Mouse (Mus musculus) left cerebral cortex, adult 2 months (tissue): ENCODE measurements around the gene Prdm1. TPM values are rescaled to one million over a fixed set of nuclear protein-coding genes. Genes with fewer than 3 reads are reported as not detected.

Source experiments
- DNase-seq, 2 experiments: peaks; one replicate each; pipeline ENCODE4 v3.0.0; 2021 to 2022; ENCODE audit warnings: low spot score in 2 of 2, mixed read lengths in 1 of 2; ENCODE audit errors: extremely low spot score in 1 of 2
- H3K27ac ChIP-seq: fragments of 200-600 bp; 2 replicates; pipeline ENCODE4 v1.8.1; 2022
- H3K4me3 ChIP-seq: fragments of 200-600 bp; 2 replicates; pipeline ENCODE4 v1.8.1; 2022
- CTCF ChIP-seq: fragments of 200-600 bp; IDR thresholded peaks from 2 replicates; pipeline ENCODE4 v1.8.1; 2022; ENCODE audit warnings: antibody characterized with exemption, mild to moderate bottlenecking, moderate library complexity
- intact Hi-C: fragments of 180-260 bp; cut with DNase I; formaldehyde crosslinking; loops from one replicate; pipeline ENCODE4 v1.15.1; 2025
- total RNA-seq, 2 experiments: library from RNA; stranded (reverse); gene quantifications; 2 replicates each; pipeline ENCODE4 v1.2.3; 2021

The Prdm1 gene
- total RNA-seq, 2 experiments from 2014 or later, result 0.93 to 0.94 TPM

GRCm38 (mm10) chr10:44490899-44491422 is 37.3 kb downstream of the Prdm1 start:
- DNase-seq, result no peak

GRCm38 (mm10) chr10:44487132-44487531 is 41.2 kb downstream of the Prdm1 start:
- no peak for DNase-seq
- intact Hi-C loops, result no loop called here
- TF ChIP-seq CTCF, result no peak
- Histone ChIP-seq H3K4me3 (no peak overlapping the region), H3K27ac (no peak overlapping the region)

More at GRCm38 (mm10) chr10:44490899-44491422, 37.3 kb downstream of the Prdm1 start:
- Histone ChIP-seq H3K4me3 (no peak overlapping the region), H3K27ac (no peak overlapping the region)
- intact Hi-C loops, result no loop called here
- no peak for TF ChIP-seq CTCF

GRCm38 (mm10) chr10:44484077-44484476 is 44.2 kb downstream of the Prdm1 start:
- no peak overlapping the region for H3K4me3 ChIP-seq
- intact Hi-C loops, result no loop called here
- DNase-seq, result no peak
- H3K27ac ChIP-seq, result no peak overlapping the region
- TF ChIP-seq CTCF, result no peak

- DNase-seq, result no peak
- H3K4me3 ChIP-seq, result no peak overlapping the region
- intact Hi-C loops, result no loop called here
- no peak; the same call in 1 of the 2 replicates for TF ChIP-seq CTCF
- H3K27ac ChIP-seq, result no peak overlapping the region
Observed at GRCm38 (mm10) chr10:44483116-44483515, 45.2 kb downstream of the Prdm1 start.

- DNase-seq, result no peak
- H3K4me3 ChIP-seq, result no peak overlapping the region
- no peak overlapping the region for H3K27ac ChIP-seq
- no peak for TF ChIP-seq CTCF
- intact Hi-C loops, result no loop called here
Observed at GRCm38 (mm10) chr10:44481379-44481778, 46.9 kb downstream of the Prdm1 start.

- Histone ChIP-seq H3K27ac (no peak overlapping the region), H3K4me3 (no peak overlapping the region)
- TF ChIP-seq CTCF, result no peak
- no peak for DNase-seq
- intact Hi-C loops, result no loop called here
Observed at GRCm38 (mm10) chr10:44479286-44479685, 49.0 kb downstream of the Prdm1 start.

- H3K4me3 ChIP-seq, result no peak overlapping the region
- no peak for TF ChIP-seq CTCF
- H3K27ac ChIP-seq, result no peak overlapping the region
- DNase-seq, result no peak
- intact Hi-C loops, result no loop called here
Observed at GRCm38 (mm10) chr10:44478091-44478490, 50.2 kb downstream of the Prdm1 start.

- no peak for TF ChIP-seq CTCF
- Histone ChIP-seq H3K27ac (no peak overlapping the region), H3K4me3 (no peak overlapping the region)
- intact Hi-C loops, result no loop called here
- no peak for DNase-seq
Observed at GRCm38 (mm10) chr10:44477240-44477639, 51.1 kb downstream of the Prdm1 start.

GRCm38 (mm10) chr10:44476523-44476922 is 51.8 kb downstream of the Prdm1 start:
- intact Hi-C loops, result no loop called here
- DNase-seq, result no peak
- H3K27ac ChIP-seq, result no peak overlapping the region
- TF ChIP-seq CTCF, result no peak
- H3K4me3 ChIP-seq, result no peak overlapping the region

GRCm38 (mm10) chr10:44475376-44475775 is 52.9 kb downstream of the Prdm1 start:
- no peak for DNase-seq
- no peak for TF ChIP-seq CTCF
- no peak overlapping the region for H3K4me3 ChIP-seq
- intact Hi-C loops, result no loop called here
- no peak overlapping the region for H3K27ac ChIP-seq

- intact Hi-C loops, result no loop called here
- TF ChIP-seq CTCF, result no peak
- Histone ChIP-seq H3K27ac (no peak overlapping the region), H3K4me3 (no peak overlapping the region)
- DNase-seq, result no peak
Observed at GRCm38 (mm10) chr10:44474256-44474655, 54.0 kb downstream of the Prdm1 start.

GRCm38 (mm10) chr10:44465618-44466017 is 62.7 kb downstream of the Prdm1 start:
- TF ChIP-seq CTCF, result no peak
- H3K4me3 ChIP-seq, result no peak overlapping the region
- no peak overlapping the region for H3K27ac ChIP-seq
- intact Hi-C loops, result no loop called here
- DNase-seq, result no peak

- no peak overlapping the region for H3K4me3 ChIP-seq
- TF ChIP-seq CTCF, result no peak
- H3K27ac ChIP-seq, result no peak overlapping the region
- intact Hi-C loops, result no loop called here
- no peak for DNase-seq
Observed at GRCm38 (mm10) chr10:44464563-44464962, 63.7 kb downstream of the Prdm1 start.
